Mouse (Mus musculus) kidney, embryonic 14.5 days (tissue): Measurements from ENCODE around the gene Cdk2. TPM values are rescaled to one million over a fixed set of nuclear protein-coding genes. Genes with fewer than 3 reads are reported as not detected.

Experiments used
- ATAC-seq: fragments of 200-750 bp; cut with Nextera tagmentation; 2 replicates; pipeline ENCODE4 v1.8.0; 2017; ENCODE audit warnings: moderate number of reproducible peaks, mild to moderate bottlenecking, moderate TSS enrichment, moderate library complexity; ENCODE audit not compliant: low FRiP score, low TSS enrichment
- H3K27ac ChIP-seq: fragments of 300-500 bp; sonication (generic); 2 replicates; pipeline ENCODE4 v1.5.1; 2014; ENCODE audit warnings: low read depth, mild to moderate bottlenecking, low read length, moderate library complexity, mixed read lengths
- H3K27me3 ChIP-seq: fragments of 300-500 bp; sonication (generic); 2 replicates; pipeline ENCODE4 v1.6.1; 2014; ENCODE audit warnings: mild to moderate bottlenecking, low read length; ENCODE audit not compliant: control insufficient read depth, insufficient read depth
- H3K36me3 ChIP-seq: fragments of 300-500 bp; sonication (generic); 2 replicates; pipeline ENCODE4 v1.6.1; 2014; ENCODE audit warnings: low read length, mixed read lengths; ENCODE audit not compliant: control insufficient read depth, insufficient read depth
- H3K4me1 ChIP-seq: fragments of 300-500 bp; sonication (generic); 2 replicates; pipeline ENCODE4 v1.6.1; 2014; ENCODE audit warnings: low read length, mixed read lengths; ENCODE audit not compliant: control insufficient read depth, insufficient read depth
- H3K4me2 ChIP-seq: fragments of 300-500 bp; sonication (generic); replicated peaks from 2 replicates; pipeline ENCODE4 v1.6.1; 2014; ENCODE audit warnings: low read depth, mild to moderate bottlenecking, low read length
- H3K4me3 ChIP-seq: fragments of 300-500 bp; sonication (generic); 2 replicates; pipeline ENCODE4 v1.5.1; 2014; ENCODE audit warnings: mild to moderate bottlenecking, low read length
- H3K9ac ChIP-seq: fragments of 300-500 bp; sonication (generic); 2 replicates; pipeline ENCODE4 v1.6.1; 2014; ENCODE audit warnings: low read depth, mild to moderate bottlenecking, low read length, moderate library complexity
- H3K9me3 ChIP-seq: fragments of 300-500 bp; sonication (generic); 2 replicates; pipeline ENCODE4 v1.6.1; 2016; ENCODE audit warnings: low read length; ENCODE audit not compliant: control insufficient read depth
- WGBS: fragments of 180-500 bp; shearing (Covaris S2); extraction: QIAGEN DNeasy Blood & Tissue Kit; methylation state at CpG from one replicate; pipeline ENCODE4 v1.1.7; 2014; 5-methylcytosine and 5-hydroxymethylcytosine counted together
- polyA plus RNA-seq: library from polyadenylated mRNA; unstranded; fragments of >200 nt; fragmentation: Nextera tagmentation; extraction: Ambion mirVana; gene quantifications from 2 replicates; pipeline ENCODE4 v1.2.1, GENCODE M21; 2014

Gene Cdk2
- 98.1 and 103 TPM in 2 replicates for polyA plus RNA-seq

GRCm38 (mm10) chr10:128704491-128705316, at the start of gene Cdk2:
TSS of gene Cdk2 (minus strand) at chr10:128705031.
- peak within 1 kb of the TSS; percentile 66 for H3K4me2 ChIP-seq
- peak; percentile 95 for ATAC-seq
- H3K27me3 ChIP-seq = no peaks in the 10 kb centered on the region
- H3K4me1 ChIP-seq = peaks cover 8% of the 10 kb centered on the region; the same call in 1 of the 2 replicates
- peak within 1 kb of the TSS; percentile 97 for H3K27ac ChIP-seq
- peaks cover 32% of the 10 kb centered on the region for H3K36me3 ChIP-seq
- H3K9ac ChIP-seq = peak within 1 kb of the TSS; percentile 76
- under 1% methylated on average over 60 of the region's 62 CpGs for WGBS
- H3K4me3 ChIP-seq = peak within 1 kb of the TSS; percentile 75
- no peaks in the 10 kb centered on the region for H3K9me3 ChIP-seq

DNA sequence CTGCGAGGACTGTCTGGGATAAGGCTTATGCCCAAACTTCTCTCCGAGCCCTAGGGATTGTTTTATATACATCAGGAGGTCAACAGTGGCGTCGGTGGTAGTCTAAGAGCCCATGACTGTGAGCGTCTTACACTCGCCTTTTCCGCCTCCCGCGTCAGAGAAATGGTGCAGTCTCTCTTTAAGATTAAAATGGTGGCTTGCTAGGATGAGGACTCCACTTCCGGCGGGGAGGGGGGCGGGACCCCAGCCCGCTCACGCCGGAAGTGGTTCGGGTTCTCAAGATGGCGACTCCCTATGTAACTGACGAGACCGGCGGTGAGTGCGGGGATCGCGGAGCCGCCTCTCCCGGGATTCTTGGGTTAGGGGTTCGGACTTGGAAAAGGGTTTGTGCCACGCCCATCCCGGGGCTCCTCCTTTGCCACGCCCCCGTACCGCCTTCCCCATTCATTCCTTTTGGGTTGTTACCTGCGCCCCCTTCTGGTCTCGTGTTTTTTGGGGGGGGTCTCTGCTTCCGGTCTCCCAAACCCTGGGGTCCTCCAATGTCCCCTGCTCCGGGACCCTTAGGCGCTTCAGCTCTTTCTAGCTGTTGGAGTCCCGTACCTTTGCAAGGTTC, 43.5 kb upstream of the Cdk2 start:
- peaks cover 15% of the 10 kb centered on the region for H3K4me1 ChIP-seq
- no peaks in the 10 kb centered on the region; the same call in 1 of the 2 replicates for H3K36me3 ChIP-seq
- H3K27ac ChIP-seq = peak overlapping the region; percentile 98
- H3K4me3 ChIP-seq = peak overlapping the region; percentile 80
- H3K9ac ChIP-seq = peak overlapping the region; percentile 74
- 0 out of 2 replicates have a peak, but pooled peaks cover 4% of the 10 kb centered on the region for H3K27me3 ChIP-seq
- peak; percentile 89 for ATAC-seq
- peak overlapping the region; percentile 67 for H3K4me2 ChIP-seq
- H3K9me3 ChIP-seq = no peaks in the 10 kb centered on the region
- WGBS = 0% methylated on average over 35 of the region's 37 CpGs

GRCm38 (mm10) chr10:128747646-128748251, 42.9 kb upstream of the Cdk2 start, which contains the start of gene Pym1:
TSS of gene Pym1 (plus strand) at chr10:128747889.
- H3K27ac ChIP-seq = peak within 1 kb of the TSS; percentile 98
- H3K9me3 ChIP-seq = no peaks in the 10 kb centered on the region
- 0% methylated on average over 36 of the region's 36 CpGs for WGBS
- peaks cover 19% of the 10 kb centered on the region for H3K4me1 ChIP-seq
- H3K27me3 ChIP-seq = 0 out of 2 replicates have a peak, but pooled peaks cover 4% of the 10 kb centered on the region
- H3K4me2 ChIP-seq = peak within 1 kb of the TSS; percentile 67
- ATAC-seq = peak; percentile 73
- H3K9ac ChIP-seq = peak within 1 kb of the TSS; percentile 74
- H3K4me3 ChIP-seq = peak within 1 kb of the TSS; percentile 80
- no peaks in the 10 kb centered on the region; the same call in 1 of the 2 replicates for H3K36me3 ChIP-seq

- 43% methylated on average over 9 of the region's 9 CpGs for WGBS
- H3K36me3 ChIP-seq = no peaks in the 10 kb centered on the region; the same call in 1 of the 2 replicates
- no peak for ATAC-seq
- H3K4me1 ChIP-seq = peaks cover 19% of the 10 kb centered on the region
- H3K9me3 ChIP-seq = no peaks in the 10 kb centered on the region
- peak overlapping the region; percentile 74 for H3K9ac ChIP-seq
- peaks cover 8% of the 10 kb centered on the region; the same call in 1 of the 2 replicates for H3K27me3 ChIP-seq
- H3K4me3 ChIP-seq = peak overlapping the region; percentile 80
- peak overlapping the region; percentile 98 for H3K27ac ChIP-seq
- peak overlapping the region; percentile 67 for H3K4me2 ChIP-seq
Measured at GRCm38 (mm10) chr10:128746972-128747645, 42.3 kb upstream of the Cdk2 start.

GRCm38 (mm10) chr10:128745946-128746613, 41.2 kb upstream of the Cdk2 start:
- WGBS = 93% methylated on average over 10 of the region's 10 CpGs
- Histone ChIP-seq H3K4me2 (no peak overlapping the region), H3K9ac (no peak overlapping the region), H3K9me3 (no peaks in the 10 kb centered on the region), H3K4me1 (peaks cover 19% of the 10 kb centered on the region), H3K36me3 (no peaks in the 10 kb centered on the region; the same call in 1 of the 2 replicates), H3K4me3 (no peak overlapping the region), H3K27ac (no peak overlapping the region), H3K27me3 (peaks cover 12% of the 10 kb centered on the region; the same call in 1 of the 2 replicates)
- ATAC-seq = no peak

DNA sequence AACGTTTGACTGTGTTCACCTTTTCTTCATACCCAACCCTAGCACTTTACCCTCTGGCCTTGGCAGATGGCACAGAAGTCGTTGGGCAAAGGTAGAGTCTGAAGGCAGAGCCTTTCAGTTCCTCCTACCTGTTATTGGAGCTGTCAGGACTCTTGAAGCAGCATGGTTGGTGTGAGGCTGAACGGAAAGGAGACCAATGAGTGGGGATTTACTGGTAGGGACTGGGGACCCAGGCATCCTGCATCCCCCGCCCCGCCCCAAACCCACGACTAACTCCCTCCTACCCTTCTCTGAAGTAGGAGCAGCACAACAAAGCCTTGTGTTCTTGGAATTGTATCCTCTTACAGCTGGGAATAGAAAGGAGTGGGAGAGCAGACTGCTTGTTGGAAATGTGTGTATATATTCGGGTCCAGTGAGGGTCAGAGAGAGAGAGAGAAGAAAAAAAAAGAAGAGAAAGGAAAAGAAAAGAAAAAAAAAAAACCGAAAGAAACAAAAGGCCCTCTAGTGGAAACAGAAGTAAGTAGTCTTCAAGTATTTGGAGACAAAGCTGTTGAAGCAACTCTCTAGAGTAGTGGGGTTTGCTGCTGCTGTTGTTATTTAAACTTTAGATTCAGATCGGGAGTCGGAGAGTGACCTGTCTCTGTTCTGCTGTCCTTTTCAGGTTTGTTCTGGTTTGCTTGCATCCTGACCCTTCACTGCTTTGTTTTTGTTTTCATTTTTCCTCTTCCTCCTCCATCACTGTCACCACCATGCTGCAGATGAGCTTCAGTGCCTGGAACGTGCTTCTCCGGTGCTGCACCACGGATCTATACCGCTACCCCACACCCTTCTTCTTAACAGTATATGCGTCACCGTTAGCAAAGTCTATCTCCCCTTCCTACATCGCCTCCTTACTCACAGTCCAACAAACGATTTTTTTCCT, 40.1 kb upstream of the Cdk2 start, which contains the start of gene Dgka:
Gene Dgka (minus strand): TSS at position 176 of the 922 bp plus-strand sequence.
- Histone ChIP-seq H3K4me3 (peak within 1 kb of the TSS; percentile 57), H3K4me1 (peaks cover 19% of the 10 kb centered on the region), H3K27me3 (peaks cover 12% of the 10 kb centered on the region; the same call in 1 of the 2 replicates), H3K36me3 (no peaks in the 10 kb centered on the region), H3K9me3 (no peaks in the 10 kb centered on the region), H3K9ac (peak within 1 kb of the TSS; percentile 67), H3K27ac (no peak within 1 kb of the TSS), H3K4me2 (peak within 1 kb of the TSS; percentile 95)
- no peak for ATAC-seq
- 24% methylated on average over 18 of the region's 18 CpGs for WGBS

DNA sequence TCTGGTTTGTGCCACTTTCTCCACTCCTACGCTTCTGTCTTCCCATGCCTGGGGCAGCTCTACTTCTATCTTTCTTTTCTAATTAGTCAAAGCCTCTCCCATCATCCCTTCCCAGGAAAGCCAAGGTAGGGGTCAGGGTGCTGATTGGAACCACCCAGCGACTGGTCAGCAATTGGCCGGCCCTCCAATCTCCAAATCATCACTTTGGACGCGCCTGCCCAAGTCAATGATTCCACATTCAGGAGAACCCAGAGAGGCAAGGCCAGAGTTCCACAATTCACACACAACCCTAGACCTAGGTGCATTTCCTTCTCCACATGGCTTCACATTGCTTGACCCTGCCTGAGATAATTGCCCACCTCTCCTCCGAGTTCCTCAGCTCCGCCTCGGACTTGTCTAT, 39.4 kb upstream of the Cdk2 start:
- Histone ChIP-seq H3K36me3 (no peaks in the 10 kb centered on the region), H3K4me1 (peaks cover 13% of the 10 kb centered on the region), H3K27ac (no peak overlapping the region), H3K27me3 (peaks cover 12% of the 10 kb centered on the region; the same call in 1 of the 2 replicates), H3K9ac (peak overlapping the region; percentile 67), H3K4me2 (peak overlapping the region; percentile 95), H3K4me3 (peak overlapping the region; percentile 57), H3K9me3 (no peaks in the 10 kb centered on the region)
- ATAC-seq = no peak
- WGBS = 15% methylated on average over 8 of the region's 8 CpGs
